Mouse (Mus musculus): Measurements from ENCODE around the gene Ripply3. TPM values are rescaled to one million over a fixed set of nuclear protein-coding genes. Genes with fewer than 3 reads are reported as not detected.

Ripply3 gene
- total and polyA plus RNA-seq, 2 experiments from 2014 or later = 0.14 to 0.54 TPM

- no peak for ATAC-seq
Observed at GRCm38 (mm10) chr16:94347080-94347731, 19.0 kb downstream of the Ripply3 start.

GRCm38 (mm10) chr16:94348779-94349178 is 20.6 kb downstream of the Ripply3 start:
- H3K9ac ChIP-seq = no peak overlapping the region
- H3K4me1 ChIP-seq (ENCODE audit: insufficient read depth) = no peaks in the 10 kb centered on the region
- no peaks in the 10 kb centered on the region for H3K27me3 ChIP-seq (ENCODE audit: insufficient read depth, low read length)
- H3K27ac ChIP-seq (ENCODE audit: low read depth, low read length) = no peak overlapping the region
- ATAC-seq = no peak
- no peak overlapping the region for H3K4me2 ChIP-seq (ENCODE audit: low read depth)
- no peaks in the 10 kb centered on the region for H3K36me3 ChIP-seq (ENCODE audit: insufficient read depth)
- H3K9me3 ChIP-seq (ENCODE audit: low read length) = no peaks in the 10 kb centered on the region
- 95% methylated on average over 2 of the region's 2 CpGs for WGBS
- H3K4me3 ChIP-seq (ENCODE audit: low read depth, low read length) = no peak overlapping the region
- no peak for DNase-seq
- TF ChIP-seq CTCF (IDR thresholded peaks at IDR 0.05; ENCODE audit: low read depth) = no peak

More at GRCm38 (mm10) chr16:94347080-94347731, 19.0 kb downstream of the Ripply3 start:
- Histone ChIP-seq H3K4me1 (ENCODE audit: insufficient read depth) (no peaks in the 10 kb centered on the region), H3K9ac (no peak overlapping the region), H3K4me2 (ENCODE audit: low read depth) (no peak overlapping the region), H3K36me3 (ENCODE audit: insufficient read depth) (no peaks in the 10 kb centered on the region), H3K27me3 (ENCODE audit: insufficient read depth, low read length) (no peaks in the 10 kb centered on the region), H3K4me3 (ENCODE audit: low read depth, low read length) (no peak overlapping the region), H3K9me3 (ENCODE audit: low read length) (no peaks in the 10 kb centered on the region), H3K27ac (ENCODE audit: low read depth, low read length) (no peak overlapping the region)
- no peak for DNase-seq
- TF ChIP-seq CTCF (IDR thresholded peaks at IDR 0.05; ENCODE audit: low read depth) = no peak
- WGBS = 78% methylated on average over 7 of the region's 7 CpGs

DNA sequence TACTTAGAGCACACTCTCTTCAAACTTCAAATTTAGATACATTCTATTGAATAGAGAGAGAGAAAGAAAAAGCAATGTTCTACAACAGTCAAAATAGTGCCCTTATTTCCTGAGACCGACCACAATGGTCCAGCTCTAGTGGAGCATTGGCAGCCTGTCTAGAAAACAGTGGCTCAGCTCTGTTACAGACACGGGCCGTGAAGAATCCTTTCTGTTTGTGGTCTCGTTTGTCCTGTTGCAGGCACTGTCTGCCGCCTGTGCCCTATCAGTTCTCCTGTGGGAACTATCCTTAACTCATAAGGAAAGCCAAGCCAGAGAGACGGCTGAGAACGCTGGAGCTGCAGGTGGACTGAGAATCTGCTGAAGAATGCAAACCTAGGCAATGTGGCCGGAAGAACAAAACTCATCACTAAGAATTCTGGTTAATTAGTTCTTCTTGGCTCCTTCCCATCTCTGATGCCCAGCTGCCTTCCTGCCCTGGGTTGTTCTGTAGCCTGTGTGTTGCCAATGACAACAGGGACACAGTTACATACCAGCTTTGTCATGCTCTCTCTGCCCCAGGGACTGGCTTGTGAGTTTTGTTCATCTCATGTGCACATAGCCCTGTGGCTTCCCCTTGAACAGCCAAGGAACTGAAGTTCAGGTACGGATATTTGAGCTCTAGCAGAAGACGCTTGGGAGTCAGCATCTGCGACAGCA is 21.5 kb downstream of the Ripply3 start:
- Histone ChIP-seq H3K9me3 (ENCODE audit: low read length) (no peaks in the 10 kb centered on the region), H3K27me3 (ENCODE audit: insufficient read depth, low read length) (no peaks in the 10 kb centered on the region), H3K9ac (no peak overlapping the region), H3K4me2 (ENCODE audit: low read depth) (no peak overlapping the region), H3K27ac (ENCODE audit: low read depth, low read length) (no peak overlapping the region), H3K36me3 (ENCODE audit: insufficient read depth) (no peaks in the 10 kb centered on the region), H3K4me3 (ENCODE audit: low read depth, low read length) (no peak overlapping the region), H3K4me1 (ENCODE audit: insufficient read depth) (no peaks in the 10 kb centered on the region)
- ATAC-seq = peak; percentile 83
- no peak for DNase-seq
- 46% methylated on average over 11 of the region's 11 CpGs for WGBS
- TF ChIP-seq CTCF (IDR thresholded peaks at IDR 0.05; ENCODE audit: low read depth) = no peak

- no peak for TF ChIP-seq CTCF (IDR thresholded peaks at IDR 0.05; ENCODE audit: low read depth)
- Histone ChIP-seq H3K4me3 (ENCODE audit: low read depth, low read length) (no peak overlapping the region), H3K9ac (no peak overlapping the region), H3K4me2 (ENCODE audit: low read depth) (no peak overlapping the region), H3K27me3 (ENCODE audit: insufficient read depth, low read length) (no peaks in the 10 kb centered on the region), H3K27ac (ENCODE audit: low read depth, low read length) (no peak overlapping the region), H3K36me3 (ENCODE audit: insufficient read depth) (no peaks in the 10 kb centered on the region), H3K4me1 (ENCODE audit: insufficient read depth) (no peaks in the 10 kb centered on the region), H3K9me3 (ENCODE audit: low read length) (no peaks in the 10 kb centered on the region)
- no peak for DNase-seq
- no peak for ATAC-seq
- 69% methylated on average over 10 of the region's 10 CpGs for WGBS
Observed at GRCm38 (mm10) chr16:94350287-94350677, 22.1 kb downstream of the Ripply3 start.

DNA sequence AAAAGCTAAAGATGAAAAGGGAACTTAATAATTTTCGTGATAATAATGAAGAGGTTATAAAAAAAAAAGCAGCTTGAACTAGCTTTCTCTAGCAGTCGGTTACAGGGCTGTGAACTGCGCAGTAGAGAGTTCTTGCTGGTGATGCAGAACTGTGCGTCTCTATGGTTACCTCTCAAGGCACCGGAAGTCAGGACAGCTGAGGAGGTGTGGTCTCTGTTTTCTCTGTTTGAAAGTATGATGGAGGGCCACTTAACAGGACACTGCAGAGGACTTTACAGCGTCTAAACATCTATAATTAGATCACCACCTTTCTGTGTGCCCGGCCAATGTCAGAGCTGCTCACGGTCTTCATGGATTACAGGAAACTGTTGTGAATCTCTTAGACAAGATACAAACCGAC is 26.2 kb downstream of the Ripply3 start:
- 49% methylated on average over 9 of the region's 9 CpGs for WGBS
- no peaks in the 10 kb centered on the region for H3K27me3 ChIP-seq (ENCODE audit: insufficient read depth, low read length)
- H3K9me3 ChIP-seq (ENCODE audit: low read length) = no peaks in the 10 kb centered on the region
- no peak overlapping the region for H3K9ac ChIP-seq
- H3K36me3 ChIP-seq (ENCODE audit: insufficient read depth) = no peaks in the 10 kb centered on the region
- no peak overlapping the region for H3K27ac ChIP-seq (ENCODE audit: low read depth, low read length)
- no peak overlapping the region for H3K4me3 ChIP-seq (ENCODE audit: low read depth, low read length)
- ATAC-seq (peak; percentile 91), DNase-seq (no peak)
- H3K4me2 ChIP-seq (ENCODE audit: low read depth) = no peak overlapping the region
- no peak for TF ChIP-seq CTCF (IDR thresholded peaks at IDR 0.05; ENCODE audit: low read depth)
- H3K4me1 ChIP-seq (ENCODE audit: insufficient read depth) = no peaks in the 10 kb centered on the region

DNA sequence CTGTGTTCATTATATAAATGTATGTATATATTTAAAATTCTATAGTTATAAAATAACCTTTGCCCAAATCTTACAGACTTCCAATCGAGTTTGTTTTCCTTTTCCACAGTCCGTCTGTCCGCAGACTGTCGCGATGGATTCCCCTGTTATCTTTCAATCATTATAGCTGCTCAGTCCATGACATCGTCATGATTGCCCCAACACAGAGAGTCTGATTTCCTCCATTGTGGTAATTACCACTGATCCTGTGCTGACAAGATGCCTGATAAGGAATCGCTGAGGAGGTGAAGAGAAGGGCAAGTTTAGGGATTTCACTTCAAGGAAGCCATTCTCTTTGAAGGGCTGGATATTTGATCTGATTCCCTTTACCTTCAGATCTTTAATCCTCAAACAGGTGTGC is 27.8 kb downstream of the Ripply3 start:
- TF ChIP-seq CTCF (IDR thresholded peaks at IDR 0.05; ENCODE audit: low read depth) = no peak
- H3K27me3 ChIP-seq (ENCODE audit: insufficient read depth, low read length) = no peaks in the 10 kb centered on the region
- ATAC-seq = no peak
- 78% methylated on average over 7 of the region's 7 CpGs for WGBS
- H3K4me3 ChIP-seq (ENCODE audit: low read depth, low read length) = no peak overlapping the region
- no peaks in the 10 kb centered on the region for H3K36me3 ChIP-seq (ENCODE audit: insufficient read depth)
- no peaks in the 10 kb centered on the region for H3K9me3 ChIP-seq (ENCODE audit: low read length)
- H3K9ac ChIP-seq = no peak overlapping the region
- no peaks in the 10 kb centered on the region for H3K4me1 ChIP-seq (ENCODE audit: insufficient read depth)
- H3K4me2 ChIP-seq (ENCODE audit: low read depth) = no peak overlapping the region
- no peak for DNase-seq
- no peak overlapping the region for H3K27ac ChIP-seq (ENCODE audit: low read depth, low read length)

DNA sequence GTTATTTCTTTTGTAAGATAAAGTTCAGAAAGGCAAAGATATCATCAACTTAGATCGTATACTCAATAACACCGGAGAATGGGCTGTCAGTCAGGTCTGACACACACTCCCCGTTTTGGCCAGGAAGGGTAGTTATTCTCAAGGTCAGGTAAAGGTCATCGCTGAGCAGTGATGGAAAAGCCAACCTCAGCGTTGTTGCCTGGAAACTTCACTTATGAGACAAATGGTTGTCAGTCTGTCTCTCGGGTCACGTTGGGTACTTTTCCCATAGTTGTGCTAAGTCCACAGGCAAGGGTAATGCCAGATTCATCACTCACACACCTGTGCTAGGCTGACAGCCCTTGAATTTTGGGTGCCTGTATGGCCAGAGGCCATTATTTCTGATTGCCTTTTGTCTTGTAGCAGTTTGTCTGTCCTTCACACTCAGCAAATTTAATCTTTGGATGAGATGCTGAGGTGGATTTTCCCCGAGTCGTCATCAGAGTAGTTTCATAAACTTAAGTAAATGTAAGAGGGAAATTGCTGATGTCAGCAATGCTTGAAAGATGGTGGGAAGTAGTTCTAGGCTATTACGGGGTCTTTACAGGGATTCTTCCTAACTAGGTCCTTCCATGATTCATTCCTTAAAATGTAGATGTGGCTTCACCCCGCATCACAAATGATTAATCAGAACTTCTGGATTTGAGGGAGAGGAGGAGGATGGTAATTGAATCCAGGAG is 28.7 kb downstream of the Ripply3 start:
- Histone ChIP-seq H3K27ac (ENCODE audit: low read depth, low read length) (no peak overlapping the region), H3K4me3 (ENCODE audit: low read depth, low read length) (no peak overlapping the region), H3K9me3 (ENCODE audit: low read length) (no peaks in the 10 kb centered on the region), H3K4me2 (ENCODE audit: low read depth) (no peak overlapping the region), H3K9ac (no peak overlapping the region), H3K4me1 (ENCODE audit: insufficient read depth) (no peaks in the 10 kb centered on the region), H3K36me3 (ENCODE audit: insufficient read depth) (no peaks in the 10 kb centered on the region), H3K27me3 (ENCODE audit: insufficient read depth, low read length) (no peaks in the 10 kb centered on the region)
- WGBS = 84% methylated on average over 11 of the region's 11 CpGs
- ATAC-seq (no peak), DNase-seq (no peak)
- TF ChIP-seq CTCF (IDR thresholded peaks at IDR 0.05; ENCODE audit: low read depth) = no peak
